Mouse (Mus musculus): Measurements from ENCODE around the gene Ugt1a7c.
"Not testable (repeated sequence)": the region's sequence is repeated elsewhere in the genome, so short reads cannot be mapped to it uniquely, and the experiment has no call there.

Ugt1a7c gene

GRCm38 (mm10) chr1:88112769-88113168 lies 17.9 kb downstream of the Ugt1a7c start:
- DNase-seq (ENCODE audit: low spot score in 2 of 2), result not testable (repeated sequence)

- peak in 1 of 2 experiments; percentile 3 for DNase-seq (ENCODE audit: low spot score in 2 of 2)
These were observed 25.7 kb downstream of the Ugt1a7c start for GRCm38 (mm10) chr1:88120550-88120949.

- DNase-seq (ENCODE audit: low spot score in 2 of 2), result not testable (repeated sequence)
These were observed 26.7 kb downstream of the Ugt1a7c start for GRCm38 (mm10) chr1:88121521-88121920.

GRCm38 (mm10) chr1:88125827-88126360 lies 31.0 kb downstream of the Ugt1a7c start:
- DNase-seq (ENCODE audit: low spot score in 2 of 2), result not testable (repeated sequence)

GRCm38 (mm10) chr1:88129091-88129490 lies 34.2 kb downstream of the Ugt1a7c start:
- not testable (repeated sequence) for DNase-seq (ENCODE audit: low spot score in 2 of 2)

GRCm38 (mm10) chr1:88130223-88130622 lies 35.4 kb downstream of the Ugt1a7c start:
- DNase-seq (ENCODE audit: low spot score in 2 of 2), result not testable (repeated sequence)

GRCm38 (mm10) chr1:88133908-88134456 lies 39.1 kb downstream of the Ugt1a7c start:
- DNase-seq (ENCODE audit: low spot score in 2 of 2), result no peak

- DNase-seq (ENCODE audit: low spot score in 2 of 2), result not testable (repeated sequence)
These were observed 39.7 kb downstream of the Ugt1a7c start, which contains the start of gene Ugt1a6a for GRCm38 (mm10) chr1:88134457-88135011. Gene Ugt1a6a, plus strand, starts transcription at chr1:88134809.

GRCm38 (mm10) chr1:88135229-88135904 lies 40.5 kb downstream of the Ugt1a7c start:
- DNase-seq (ENCODE audit: low spot score in 2 of 2), result not testable (repeated sequence)

- DNase-seq (ENCODE audit: low spot score in 2 of 2), result no peak
These were observed 41.8 kb downstream of the Ugt1a7c start for GRCm38 (mm10) chr1:88136646-88137045.

- DNase-seq (ENCODE audit: low spot score in 2 of 2), result no peak
These were observed 42.4 kb downstream of the Ugt1a7c start for GRCm38 (mm10) chr1:88137264-88137663.

- no peak for DNase-seq (ENCODE audit: low spot score in 2 of 2)
These were observed 43.3 kb downstream of the Ugt1a7c start for GRCm38 (mm10) chr1:88138145-88138544.

- not testable (repeated sequence) for DNase-seq (ENCODE audit: low spot score in 2 of 2)
These were observed 45.6 kb downstream of the Ugt1a7c start for GRCm38 (mm10) chr1:88140492-88140891.

- peak; percentile 7 to 19 for DNase-seq (ENCODE audit: low spot score in 2 of 2)
These were observed 49.3 kb downstream of the Ugt1a7c start for GRCm38 (mm10) chr1:88143966-88144675.

- not testable (repeated sequence) for DNase-seq (ENCODE audit: low spot score in 2 of 2)
These were observed 50.4 kb downstream of the Ugt1a7c start for GRCm38 (mm10) chr1:88145278-88145677.

GRCm38 (mm10) chr1:88150133-88150532 lies 55.3 kb downstream of the Ugt1a7c start:
- not testable (repeated sequence) for DNase-seq (ENCODE audit: low spot score in 2 of 2)

- no peak for DNase-seq (ENCODE audit: low spot score in 2 of 2)
These were observed 63.6 kb downstream of the Ugt1a7c start for GRCm38 (mm10) chr1:88158430-88158829.

GRCm38 (mm10) chr1:88165711-88166110 lies 70.8 kb downstream of the Ugt1a7c start, which contains the start of gene Ugt1a5:
Gene Ugt1a5, plus strand, starts transcription at chr1:88166012.
- no peak for DNase-seq (ENCODE audit: low spot score in 2 of 2)

- not testable (repeated sequence) for DNase-seq (ENCODE audit: low spot score in 2 of 2)
These were observed 77.3 kb downstream of the Ugt1a7c start for GRCm38 (mm10) chr1:88172190-88172589.

GRCm38 (mm10) chr1:88179657-88180056 lies 84.8 kb downstream of the Ugt1a7c start:
- no peak for DNase-seq (ENCODE audit: low spot score in 2 of 2)

- no peak for DNase-seq (ENCODE audit: low spot score in 2 of 2)
These were observed 91.6 kb downstream of the Ugt1a7c start for GRCm38 (mm10) chr1:88186325-88186935.
